Mouse (Mus musculus): ENCODE measurements around the gene Hectd2. TPM values are rescaled to one million over a fixed set of nuclear protein-coding genes. Genes with fewer than 3 reads are reported as not detected.

Hectd2 gene
- polyA plus RNA-seq, 1 experiment from 2014 or later, result 2.5 TPM

- Histone ChIP-seq H3K9me3 (no peaks in the 10 kb centered on the region), H3K27me3 (0 out of 2 replicates have a peak, but pooled peaks cover 3% of the 10 kb centered on the region), H3K36me3 (no peaks in the 10 kb centered on the region), H3K4me2 (no peak overlapping the region), H3K27ac (no peak overlapping the region), H3K4me1 (peaks cover 18% of the 10 kb centered on the region), H3K9ac (no peak overlapping the region), H3K4me3 (no peak overlapping the region)
- 63% methylated on average over 6 of the region's 6 CpGs for WGBS
- no peak for ATAC-seq (ENCODE audit: insufficient number of reproducible peaks, insufficient read depth, low FRiP score, low TSS enrichment, low read depth)
These were observed 18.6 kb upstream of the Hectd2 start for GRCm38 (mm10) chr19:36535878-36536277.

- no peaks in the 10 kb centered on the region for H3K36me3 ChIP-seq
- H3K9me3 ChIP-seq, result no peaks in the 10 kb centered on the region
- H3K4me3 ChIP-seq, result no peak overlapping the region
- H3K9ac ChIP-seq, result no peak overlapping the region
- H3K4me1 ChIP-seq, result peaks cover 18% of the 10 kb centered on the region
- H3K4me2 ChIP-seq, result no peak overlapping the region
- 0 out of 2 replicates have a peak, but pooled peaks cover 3% of the 10 kb centered on the region for H3K27me3 ChIP-seq
- WGBS, result 89% methylated on average over 11 of the region's 11 CpGs
- no peak overlapping the region for H3K27ac ChIP-seq
- no peak for ATAC-seq (ENCODE audit: insufficient number of reproducible peaks, insufficient read depth, low FRiP score, low TSS enrichment, low read depth)
These were observed 17.5 kb upstream of the Hectd2 start for GRCm38 (mm10) chr19:36536929-36537328.

GRCm38 (mm10) chr19:36538528-36538927 lies 15.9 kb upstream of the Hectd2 start:
- Histone ChIP-seq H3K9me3 (no peaks in the 10 kb centered on the region), H3K27me3 (0 out of 2 replicates have a peak, but pooled peaks cover 3% of the 10 kb centered on the region), H3K4me2 (no peak overlapping the region), H3K4me3 (no peak overlapping the region), H3K36me3 (no peaks in the 10 kb centered on the region), H3K9ac (no peak overlapping the region), H3K27ac (no peak overlapping the region), H3K4me1 (peaks cover 18% of the 10 kb centered on the region)
- ATAC-seq (ENCODE audit: insufficient number of reproducible peaks, insufficient read depth, low FRiP score, low TSS enrichment, low read depth), result no peak
- WGBS, result 8% methylated on average over 4 of the region's 4 CpGs

GRCm38 (mm10) chr19:36539311-36539710 lies 15.1 kb upstream of the Hectd2 start:
- 88% methylated on average over 2 of the region's 2 CpGs for WGBS
- Histone ChIP-seq H3K27ac (no peak overlapping the region), H3K4me2 (no peak overlapping the region), H3K4me1 (peaks cover 13% of the 10 kb centered on the region), H3K36me3 (no peaks in the 10 kb centered on the region), H3K4me3 (no peak overlapping the region), H3K27me3 (0 out of 2 replicates have a peak, but pooled peaks cover 3% of the 10 kb centered on the region), H3K9ac (no peak overlapping the region), H3K9me3 (no peaks in the 10 kb centered on the region)
- no peak for ATAC-seq (ENCODE audit: insufficient number of reproducible peaks, insufficient read depth, low FRiP score, low TSS enrichment, low read depth)

GRCm38 (mm10) chr19:36540012-36540606 lies 14.3 kb upstream of the Hectd2 start:
- 80% methylated on average over 10 of the region's 10 CpGs for WGBS
- Histone ChIP-seq H3K9me3 (no peaks in the 10 kb centered on the region), H3K4me2 (no peak overlapping the region), H3K4me1 (peaks cover 5% of the 10 kb centered on the region), H3K36me3 (no peaks in the 10 kb centered on the region), H3K9ac (no peak overlapping the region), H3K27ac (no peak overlapping the region), H3K4me3 (no peak overlapping the region), H3K27me3 (0 out of 2 replicates have a peak, but pooled peaks cover 3% of the 10 kb centered on the region)
- ATAC-seq (ENCODE audit: insufficient number of reproducible peaks, insufficient read depth, low FRiP score, low TSS enrichment, low read depth), result no peak

GRCm38 (mm10) chr19:36540776-36541175 lies 13.7 kb upstream of the Hectd2 start:
- H3K4me1 ChIP-seq, result no peaks in the 10 kb centered on the region
- H3K27ac ChIP-seq, result no peak overlapping the region
- 64% methylated on average over 7 of the region's 7 CpGs for WGBS
- H3K4me2 ChIP-seq, result no peak overlapping the region
- H3K27me3 ChIP-seq, result 0 out of 2 replicates have a peak, but pooled peaks cover 3% of the 10 kb centered on the region
- H3K36me3 ChIP-seq, result no peaks in the 10 kb centered on the region
- no peak overlapping the region for H3K4me3 ChIP-seq
- no peaks in the 10 kb centered on the region for H3K9me3 ChIP-seq
- no peak for ATAC-seq (ENCODE audit: insufficient number of reproducible peaks, insufficient read depth, low FRiP score, low TSS enrichment, low read depth)
- H3K9ac ChIP-seq, result no peak overlapping the region

- no peak overlapping the region for H3K27ac ChIP-seq
- peaks cover 13% of the 10 kb centered on the region for H3K27me3 ChIP-seq
- H3K4me2 ChIP-seq, result peak overlapping the region; percentile 94
- H3K4me3 ChIP-seq, result peak overlapping the region; percentile 83
- no peaks in the 10 kb centered on the region for H3K9me3 ChIP-seq
- 0 out of 2 replicates have a peak, but pooled peaks cover 3% of the 10 kb centered on the region for H3K4me1 ChIP-seq
- no peak for ATAC-seq (ENCODE audit: insufficient number of reproducible peaks, insufficient read depth, low FRiP score, low TSS enrichment, low read depth)
- no peaks in the 10 kb centered on the region for H3K36me3 ChIP-seq
- H3K9ac ChIP-seq, result peak overlapping the region; percentile 82
- 4% methylated on average over 20 of the region's 20 CpGs for WGBS
These were observed 836 bp upstream of the Hectd2 start for GRCm38 (mm10) chr19:36553561-36554045.

GRCm38 (mm10) chr19:36554785-36555595 lies 551 bp downstream of the Hectd2 start:
- H3K9ac ChIP-seq, result peak overlapping the region; percentile 86
- peak overlapping the region; percentile 55 for H3K27ac ChIP-seq
- H3K4me3 ChIP-seq, result peak overlapping the region; percentile 83
- peak overlapping the region; percentile 94 for H3K4me2 ChIP-seq
- no peaks in the 10 kb centered on the region for H3K36me3 ChIP-seq
- H3K9me3 ChIP-seq, result no peaks in the 10 kb centered on the region
- WGBS, result under 1% methylated on average over 51 of the region's 53 CpGs
- 0 out of 2 replicates have a peak, but pooled peaks cover 3% of the 10 kb centered on the region for H3K4me1 ChIP-seq
- H3K27me3 ChIP-seq, result peaks cover 13% of the 10 kb centered on the region
- peak; percentile 65; the same call in 1 of the 2 replicates for ATAC-seq (ENCODE audit: insufficient number of reproducible peaks, insufficient read depth, low FRiP score, low TSS enrichment, low read depth)

GRCm38 (mm10) chr19:36559331-36559730 lies 4.9 kb downstream of the Hectd2 start:
- 68% methylated on average over 5 of the region's 5 CpGs for WGBS
- Histone ChIP-seq H3K36me3 (no peaks in the 10 kb centered on the region), H3K27me3 (no peaks in the 10 kb centered on the region), H3K9ac (no peak overlapping the region), H3K9me3 (no peaks in the 10 kb centered on the region), H3K4me2 (no peak overlapping the region), H3K4me3 (no peak overlapping the region), H3K27ac (no peak overlapping the region), H3K4me1 (0 out of 2 replicates have a peak, but pooled peaks cover 3% of the 10 kb centered on the region)
- no peak for ATAC-seq (ENCODE audit: insufficient number of reproducible peaks, insufficient read depth, low FRiP score, low TSS enrichment, low read depth)

- H3K27ac ChIP-seq, result no peak overlapping the region
- H3K4me3 ChIP-seq, result no peak overlapping the region
- WGBS, result 12% methylated on average over 2 of the region's 2 CpGs
- no peaks in the 10 kb centered on the region for H3K9me3 ChIP-seq
- no peaks in the 10 kb centered on the region for H3K27me3 ChIP-seq
- no peak for ATAC-seq (ENCODE audit: insufficient number of reproducible peaks, insufficient read depth, low FRiP score, low TSS enrichment, low read depth)
- no peaks in the 10 kb centered on the region for H3K36me3 ChIP-seq
- H3K4me2 ChIP-seq, result no peak overlapping the region
- no peak overlapping the region for H3K9ac ChIP-seq
- H3K4me1 ChIP-seq, result 0 out of 2 replicates have a peak, but pooled peaks cover 3% of the 10 kb centered on the region
These were observed 5.7 kb downstream of the Hectd2 start for GRCm38 (mm10) chr19:36560160-36560559.

- H3K27ac ChIP-seq, result no peak overlapping the region
- no peak for ATAC-seq (ENCODE audit: insufficient number of reproducible peaks, insufficient read depth, low FRiP score, low TSS enrichment, low read depth)
- WGBS, result 60% methylated on average over 2 of the region's 2 CpGs
These were observed 6.7 kb downstream of the Hectd2 start for GRCm38 (mm10) chr19:36561171-36561570.

More at GRCm38 (mm10) chr19:36561171-36561570, 6.7 kb downstream of the Hectd2 start:
- Histone ChIP-seq H3K4me3 (no peak overlapping the region), H3K4me1 (no peaks in the 10 kb centered on the region), H3K4me2 (no peak overlapping the region), H3K9ac (no peak overlapping the region), H3K27me3 (no peaks in the 10 kb centered on the region), H3K9me3 (no peaks in the 10 kb centered on the region), H3K36me3 (no peaks in the 10 kb centered on the region)
